Mouse (Mus musculus) T-helper 17 cell (primary cell): ENCODE data around the gene Bloc1s4.

ENCODE experiments used
- in situ Hi-C, 2 experiments: fragments of 300-600 bp; cut with MboI, MseI; formaldehyde crosslinking; loops; 1 replicate in 1 of 2; 2 replicates in 1 of 2; pipeline ENCODE4 v1.15.1; 2025; ENCODE audit warnings: high pct_unique_total_duplicates in 2 of 2

Bloc1s4 gene

GRCm38 (mm10) chr5:36720710-36721375 is 27.6 kb downstream of the Bloc1s4 start:
- in situ Hi-C loops: loop anchor here in 1 of 2 experiments (10.0 kb wide), 1 partner anchor 46 kb away; no protein-coding TSS in a partner anchor

DNA sequence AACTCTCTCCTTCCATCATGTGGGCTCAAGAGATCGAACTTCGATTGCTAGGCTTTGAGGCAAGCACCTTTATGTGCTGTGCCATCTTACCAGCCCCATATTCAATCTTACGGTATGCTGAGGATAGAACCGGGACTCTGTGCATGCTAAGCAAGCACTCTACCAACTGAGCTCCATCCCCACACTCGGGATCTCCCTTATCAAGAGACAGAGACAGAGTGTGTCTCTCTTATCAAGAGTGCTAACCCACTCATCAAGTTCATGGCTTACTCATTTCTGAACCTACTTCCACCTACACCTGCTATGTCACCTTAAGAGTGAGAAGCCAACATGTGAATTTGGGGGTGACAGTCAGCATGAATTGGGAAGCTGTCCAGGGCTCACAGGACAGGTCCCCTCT is 28.2 kb downstream of the Bloc1s4 start:
- in situ Hi-C loops: loop anchor here in 1 of 2 experiments (10.0 kb wide), 1 partner anchor 45 kb away; no protein-coding TSS in a partner anchor

DNA sequence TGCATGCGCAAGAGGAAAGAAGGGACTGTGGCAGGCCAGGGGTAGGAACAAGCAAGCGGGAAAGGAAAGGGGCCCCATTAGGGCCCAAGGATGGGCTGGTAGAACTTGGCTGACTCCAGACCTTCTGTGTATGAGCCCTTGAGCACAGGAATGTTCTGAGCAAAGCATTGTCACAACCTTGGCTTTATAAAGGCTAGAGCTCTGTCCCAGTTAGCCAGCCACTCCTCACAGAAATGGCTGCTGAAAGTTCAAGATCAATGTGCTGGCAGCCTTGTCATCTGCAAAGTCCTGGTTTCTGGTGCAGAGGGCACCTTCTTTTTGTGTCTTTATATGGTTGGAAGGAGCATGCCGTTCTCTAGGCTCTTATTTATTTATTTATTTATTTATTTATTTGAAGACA is 28.8 kb downstream of the Bloc1s4 start:
- in situ Hi-C loops: no loop called here

DNA sequence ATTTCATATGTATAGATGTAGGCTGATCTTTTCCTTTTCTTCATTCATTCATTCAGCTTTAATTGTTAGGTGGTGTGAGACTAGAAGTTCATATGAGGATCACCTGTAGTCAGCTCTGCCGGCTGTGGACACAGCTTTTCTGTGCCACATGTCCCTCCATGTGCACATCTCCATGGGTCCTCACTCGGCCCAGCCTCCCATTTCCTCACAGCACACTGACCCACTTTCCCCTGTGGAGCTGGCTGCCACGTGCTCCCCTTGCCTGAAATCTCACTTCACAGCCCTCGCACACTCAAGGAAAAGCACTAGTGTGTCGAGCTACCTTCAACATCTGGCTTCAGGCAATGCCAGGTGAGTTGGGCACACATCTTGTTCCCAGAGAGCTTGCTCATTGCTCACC is 29.3 kb downstream of the Bloc1s4 start:
- in situ Hi-C loops: no loop called here

- in situ Hi-C loops: no loop called here
These were observed 30.6 kb downstream of the Bloc1s4 start for GRCm38 (mm10) chr5:36717889-36718288.

GRCm38 (mm10) chr5:36716816-36717215 is 31.6 kb downstream of the Bloc1s4 start:
- in situ Hi-C loops: no loop called here

DNA sequence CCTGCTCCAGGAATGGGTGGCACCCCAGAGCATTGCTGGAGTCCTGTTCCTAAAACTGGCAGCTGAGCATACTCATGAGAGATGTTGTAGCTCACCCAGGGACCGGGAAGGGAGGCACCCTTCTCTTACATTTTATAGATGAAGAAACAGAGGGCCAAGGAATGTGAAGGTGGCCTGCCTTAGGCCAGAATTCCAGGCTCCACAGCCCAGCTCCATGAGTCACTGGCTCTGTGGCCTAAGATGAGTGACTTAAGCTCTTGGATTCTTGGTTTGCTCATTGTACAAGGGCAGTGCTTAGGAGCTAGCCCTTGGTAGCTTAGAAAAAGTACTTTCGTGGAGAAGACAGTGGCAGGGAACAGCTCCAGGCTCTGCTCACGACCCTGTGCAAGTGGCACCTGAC is 33.6 kb downstream of the Bloc1s4 start:
- in situ Hi-C loops: no loop called here

DNA sequence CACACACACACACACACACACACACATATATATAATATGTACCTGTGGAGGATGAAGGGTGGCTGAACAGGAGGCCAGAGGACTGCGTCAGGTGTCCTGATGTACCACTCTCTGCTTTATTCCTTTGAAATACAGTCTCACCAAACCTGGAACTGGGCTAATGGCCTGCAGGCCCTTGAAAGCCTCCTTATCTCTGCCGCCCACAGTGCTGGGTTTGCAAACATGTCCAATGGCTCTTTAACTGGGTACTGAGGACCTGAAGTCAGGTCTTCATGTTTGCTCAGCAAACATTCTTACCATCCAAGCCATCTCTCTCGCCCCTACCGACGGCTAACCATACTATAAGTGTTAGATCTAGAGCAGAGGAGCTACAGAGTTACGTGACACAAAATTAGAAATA is 34.8 kb downstream of the Bloc1s4 start:
- in situ Hi-C loops: no loop called here

GRCm38 (mm10) chr5:36712553-36713534 is 35.6 kb downstream of the Bloc1s4 start:
- in situ Hi-C loops: no loop called here

- in situ Hi-C loops: no loop called here
These were observed 36.6 kb downstream of the Bloc1s4 start for GRCm38 (mm10) chr5:36711863-36712262.

- in situ Hi-C loops: no loop called here
These were observed 42.7 kb downstream of the Bloc1s4 start for GRCm38 (mm10) chr5:36705792-36706191.

GRCm38 (mm10) chr5:36705390-36705789 is 43.1 kb downstream of the Bloc1s4 start:
- in situ Hi-C loops: no loop called here

GRCm38 (mm10) chr5:36704684-36705083 is 43.8 kb downstream of the Bloc1s4 start:
- in situ Hi-C loops: no loop called here

GRCm38 (mm10) chr5:36700939-36701620 is 47.4 kb downstream of the Bloc1s4 start:
- in situ Hi-C loops: no loop called here

- in situ Hi-C loops: loop anchor here in 1 of 2 experiments (5.0 kb wide), 1 partner anchor 44 kb away; no protein-coding TSS in a partner anchor
These were observed 49.8 kb downstream of the Bloc1s4 start for GRCm38 (mm10) chr5:36698689-36699088.

- in situ Hi-C loops: loop anchor here in 1 of 2 experiments (5.0 kb wide), 1 partner anchor 44 kb away; no protein-coding TSS in a partner anchor
These were observed 50.3 kb downstream of the Bloc1s4 start for GRCm38 (mm10) chr5:36698067-36698670.
